Mouse (Mus musculus): Measurements from ENCODE around the gene Gpx1. TPM values are rescaled to one million over a fixed set of nuclear protein-coding genes. Genes with fewer than 3 reads are reported as not detected.
"Not testable (repeated sequence)": the region's sequence is repeated elsewhere in the genome, so short reads cannot be mapped to it uniquely, and the experiment has no call there.

Gpx1 gene
- total RNA-seq (2014; fragmentation: Nextera tagmentation) (1,807 and 1,840 TPM in 2 replicates), total RNA-seq (2017) (887 and 925 TPM in 2 replicates)

DNA sequence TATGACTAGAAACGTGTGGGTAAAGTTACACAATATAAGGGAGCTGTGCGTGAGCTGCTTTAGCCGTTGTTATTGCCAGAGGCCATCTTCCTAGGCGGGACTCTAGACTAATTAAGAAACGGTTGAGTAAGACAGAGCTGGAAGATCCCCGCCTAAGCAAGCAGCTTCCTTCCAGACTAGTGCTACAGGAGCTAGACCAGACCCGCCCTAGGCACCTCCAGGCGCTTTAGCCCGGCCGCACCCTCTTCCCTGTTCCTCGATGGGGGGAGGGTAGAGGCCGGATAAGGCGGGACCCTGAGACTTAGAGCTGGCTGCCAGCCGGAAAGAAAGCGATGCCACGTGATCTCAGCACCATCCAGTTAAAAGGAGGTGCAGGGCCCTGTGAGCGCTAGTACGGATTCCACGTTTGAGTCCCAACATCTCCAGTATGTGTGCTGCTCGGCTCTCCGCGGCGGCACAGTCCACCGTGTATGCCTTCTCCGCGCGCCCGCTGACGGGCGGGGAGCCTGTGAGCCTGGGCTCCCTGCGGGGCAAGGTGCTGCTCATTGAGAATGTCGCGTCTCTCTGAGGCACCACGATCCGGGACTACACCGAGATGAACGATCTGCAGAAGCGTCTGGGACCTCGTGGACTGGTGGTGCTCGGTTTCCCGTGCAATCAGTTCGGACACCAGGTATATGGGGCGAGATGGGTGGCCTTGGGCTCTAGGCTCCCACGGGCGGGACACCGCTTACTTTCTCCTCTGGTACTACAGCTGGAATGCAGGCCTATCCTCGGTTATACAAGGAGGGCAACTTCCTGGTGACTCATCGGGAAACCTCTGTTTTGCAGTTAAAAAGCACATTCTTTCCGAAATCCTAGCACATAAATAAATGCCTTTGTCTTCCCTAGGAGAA lies at the start of gene Gpx1:
Gpx1 (plus strand) TSS at position 18 of the 896 bp plus-strand sequence.
- peak; percentile 80 for ATAC-seq (replicated peaks; ENCODE audit: low FRiP score, low TSS enrichment, poor library complexity, severe bottlenecking)

DNA sequence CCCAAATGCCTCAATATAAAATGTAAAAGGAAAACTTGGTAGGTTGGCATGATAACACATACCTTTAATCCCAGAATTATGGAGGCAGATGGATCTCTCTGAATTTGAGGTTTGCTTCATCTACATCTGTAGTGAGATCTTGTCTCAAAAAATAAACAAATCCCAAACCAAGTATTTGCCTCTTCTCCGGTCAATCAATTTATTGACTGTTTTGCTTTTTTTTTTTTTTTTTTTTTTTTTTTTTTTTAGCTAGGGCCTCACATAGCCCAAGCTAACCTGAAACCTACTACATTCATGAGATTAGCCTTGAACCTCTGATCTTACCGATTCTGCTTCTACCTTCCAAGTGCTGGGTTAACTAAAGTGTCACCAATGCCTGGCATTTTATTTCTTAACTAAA lies 49.4 kb upstream of the Gpx1 start:
- ATAC-seq (replicated peaks; ENCODE audit: low FRiP score, low TSS enrichment, poor library complexity, severe bottlenecking), result no peak

DNA sequence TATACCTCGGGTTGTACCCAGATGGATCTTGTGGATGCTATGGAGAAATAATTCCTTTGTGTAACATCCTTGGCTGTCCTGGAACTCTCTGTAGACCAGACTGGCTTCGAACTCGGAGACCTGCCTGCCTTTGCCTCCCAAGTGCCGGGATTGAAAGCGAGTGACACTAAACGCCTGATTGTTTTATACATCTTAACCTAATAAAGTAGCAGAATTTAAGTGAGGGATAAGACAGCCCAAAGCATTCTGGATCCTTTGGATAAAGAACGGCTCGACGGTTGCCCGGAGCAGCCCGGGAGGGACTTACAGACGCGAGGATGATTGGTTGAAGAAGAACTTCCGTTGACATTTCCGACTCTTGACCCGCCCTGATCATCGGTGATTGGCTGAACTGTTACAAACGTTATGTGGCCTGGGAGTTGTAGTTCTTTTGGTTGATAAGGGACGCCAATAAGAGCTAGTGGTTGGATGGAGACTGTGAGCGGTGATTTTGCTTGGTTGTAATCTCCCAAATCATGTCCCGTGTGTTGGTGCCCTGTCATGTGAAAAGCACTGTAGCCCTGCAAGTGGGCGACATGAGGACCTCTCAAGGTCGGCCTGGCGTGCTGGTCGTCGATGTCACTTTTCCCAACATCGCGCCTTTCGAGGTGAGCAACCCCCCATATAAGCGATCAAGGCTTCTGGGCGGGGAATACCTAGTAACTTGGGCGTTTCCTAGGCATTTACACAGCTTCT lies 48.5 kb upstream of the Gpx1 start, which contains the start of gene Nicn1:
Nicn1 (plus strand) TSS at position 414 of the 735 bp plus-strand sequence.
- ATAC-seq (replicated peaks; ENCODE audit: low FRiP score, low TSS enrichment, poor library complexity, severe bottlenecking), result peak; percentile 99

DNA sequence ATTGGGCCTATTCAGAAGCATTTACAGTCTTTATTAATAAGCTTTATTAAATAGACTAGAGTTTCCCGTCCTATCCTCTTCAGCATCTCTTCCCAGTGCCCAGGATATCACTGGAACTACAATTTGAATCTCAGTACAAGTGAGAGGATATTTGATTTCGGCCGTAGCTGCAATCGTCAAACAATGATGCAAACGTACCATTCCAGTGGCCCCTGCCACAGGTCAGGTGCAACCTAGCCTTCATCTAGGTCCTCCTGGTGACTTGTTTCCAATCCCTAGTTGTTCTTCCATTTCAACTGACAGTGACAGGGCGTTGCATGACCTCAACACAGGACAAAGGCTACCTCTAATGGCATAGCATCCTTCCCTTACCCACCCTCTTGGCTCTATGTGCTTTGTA lies 47.9 kb upstream of the Gpx1 start:
- ATAC-seq (replicated peaks; ENCODE audit: low FRiP score, low TSS enrichment, poor library complexity, severe bottlenecking), result no peak

DNA sequence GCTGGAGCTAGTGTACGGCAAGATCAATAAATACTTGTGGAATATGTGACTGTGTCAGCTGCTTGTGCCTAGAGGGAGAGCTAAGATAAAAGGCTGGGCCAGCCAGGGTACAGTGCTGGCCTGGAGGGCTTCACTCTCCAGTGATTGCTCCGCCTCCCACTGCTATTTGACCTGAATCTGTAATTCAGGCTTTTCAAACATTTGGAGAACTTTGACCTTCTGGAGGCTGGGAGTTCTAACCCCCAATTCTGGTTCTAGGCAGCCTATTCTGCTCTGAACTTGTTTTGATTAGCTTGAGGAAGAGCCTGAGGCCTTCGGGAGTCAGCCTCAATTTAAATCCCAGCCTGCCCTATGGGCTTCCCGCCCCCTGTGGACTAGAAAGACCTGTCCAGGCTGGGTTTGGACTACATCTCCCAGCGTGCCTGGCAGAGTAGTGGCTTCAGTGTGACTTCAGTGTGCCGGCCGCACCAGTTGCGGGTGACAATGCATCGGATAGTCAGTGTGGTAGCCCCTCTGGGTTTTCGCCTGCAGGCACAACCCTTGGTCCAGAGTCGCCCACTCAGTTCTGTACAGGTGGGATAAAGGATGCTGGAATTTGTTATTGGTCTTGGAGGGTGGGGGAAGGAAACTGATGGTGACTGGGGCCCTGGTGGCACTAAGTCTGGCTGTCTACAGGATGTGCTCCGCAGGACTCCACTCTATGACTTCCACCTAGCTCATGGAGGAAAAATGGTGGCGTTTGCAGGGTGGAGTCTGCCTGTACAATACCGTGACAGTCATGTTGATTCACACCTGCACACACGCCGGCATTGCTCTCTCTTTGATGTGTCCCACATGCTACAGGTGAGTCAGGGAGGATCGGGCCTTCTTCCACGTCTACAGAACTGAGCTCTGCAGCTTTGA lies 42.0 kb upstream of the Gpx1 start, which contains the start of gene Amt:
Amt (plus strand) TSS at position 401 of the 903 bp plus-strand sequence.
- ATAC-seq (replicated peaks; ENCODE audit: low FRiP score, low TSS enrichment, poor library complexity, severe bottlenecking), result no peak

DNA sequence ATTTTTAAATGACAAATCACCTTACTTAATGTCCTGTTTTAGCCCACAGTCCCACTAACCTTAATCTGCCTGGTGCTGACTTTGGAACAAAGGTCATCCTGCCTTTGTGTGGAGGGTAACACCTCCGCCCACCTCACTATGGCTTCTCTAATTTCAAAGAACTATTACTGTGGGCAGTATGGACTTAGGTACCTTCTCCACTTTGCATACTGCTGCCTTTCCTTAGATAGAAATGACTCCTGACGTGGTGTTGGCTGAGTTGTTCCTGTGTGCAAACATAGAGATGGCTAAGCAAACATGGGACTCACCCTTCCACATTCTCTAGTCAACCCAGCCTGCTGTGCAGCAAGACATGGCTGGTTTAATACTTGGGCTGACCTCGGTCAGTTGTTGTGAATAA lies 36.9 kb upstream of the Gpx1 start:
- ATAC-seq (replicated peaks; ENCODE audit: low FRiP score, low TSS enrichment, poor library complexity, severe bottlenecking), result no peak

DNA sequence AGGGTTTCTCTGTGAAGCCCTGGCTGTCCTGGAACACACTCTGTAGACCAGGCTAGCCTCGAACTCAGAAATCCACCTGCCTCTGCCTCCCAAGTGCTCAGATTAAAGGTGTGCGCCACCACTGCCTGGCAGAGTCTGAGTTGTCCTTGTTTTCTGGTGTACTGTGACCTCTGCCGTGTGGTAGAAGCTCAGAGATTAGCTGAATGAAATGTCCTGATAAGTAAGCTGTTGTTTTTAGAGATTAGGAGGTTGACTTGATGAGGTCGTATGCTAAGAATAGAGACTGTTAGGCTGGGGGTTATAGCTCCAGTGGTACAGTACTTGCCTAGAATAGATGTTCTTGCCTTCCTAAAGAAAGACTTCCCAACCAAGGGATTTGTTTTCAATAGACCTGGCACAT lies 34.0 kb upstream of the Gpx1 start:
- ATAC-seq (replicated peaks; ENCODE audit: low FRiP score, low TSS enrichment, poor library complexity, severe bottlenecking), result peak; percentile 31; the same call in 1 of the 2 replicates

DNA sequence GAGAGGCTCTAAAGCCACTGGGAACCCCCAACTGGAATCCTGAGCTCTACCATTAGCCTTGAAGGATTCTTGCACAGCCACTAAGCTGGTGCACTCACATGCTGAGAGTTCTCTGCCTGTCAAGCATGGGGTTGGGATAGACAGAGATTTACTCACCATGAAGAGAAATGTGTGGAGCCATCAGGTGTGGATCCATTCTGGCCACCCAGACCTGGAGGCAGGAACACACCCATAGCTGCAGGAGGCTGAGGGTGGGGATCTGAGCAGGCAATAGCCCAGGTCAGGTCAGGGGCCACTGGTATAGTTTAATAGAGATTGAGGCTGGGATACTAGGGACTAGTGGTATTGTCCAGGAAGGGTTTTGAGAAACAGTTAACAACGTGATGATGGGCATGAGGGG lies 33.5 kb upstream of the Gpx1 start:
- ATAC-seq (replicated peaks; ENCODE audit: low FRiP score, low TSS enrichment, poor library complexity, severe bottlenecking), result 0 out of 2 replicates have a peak, but pooled peaks have one; percentile 1

DNA sequence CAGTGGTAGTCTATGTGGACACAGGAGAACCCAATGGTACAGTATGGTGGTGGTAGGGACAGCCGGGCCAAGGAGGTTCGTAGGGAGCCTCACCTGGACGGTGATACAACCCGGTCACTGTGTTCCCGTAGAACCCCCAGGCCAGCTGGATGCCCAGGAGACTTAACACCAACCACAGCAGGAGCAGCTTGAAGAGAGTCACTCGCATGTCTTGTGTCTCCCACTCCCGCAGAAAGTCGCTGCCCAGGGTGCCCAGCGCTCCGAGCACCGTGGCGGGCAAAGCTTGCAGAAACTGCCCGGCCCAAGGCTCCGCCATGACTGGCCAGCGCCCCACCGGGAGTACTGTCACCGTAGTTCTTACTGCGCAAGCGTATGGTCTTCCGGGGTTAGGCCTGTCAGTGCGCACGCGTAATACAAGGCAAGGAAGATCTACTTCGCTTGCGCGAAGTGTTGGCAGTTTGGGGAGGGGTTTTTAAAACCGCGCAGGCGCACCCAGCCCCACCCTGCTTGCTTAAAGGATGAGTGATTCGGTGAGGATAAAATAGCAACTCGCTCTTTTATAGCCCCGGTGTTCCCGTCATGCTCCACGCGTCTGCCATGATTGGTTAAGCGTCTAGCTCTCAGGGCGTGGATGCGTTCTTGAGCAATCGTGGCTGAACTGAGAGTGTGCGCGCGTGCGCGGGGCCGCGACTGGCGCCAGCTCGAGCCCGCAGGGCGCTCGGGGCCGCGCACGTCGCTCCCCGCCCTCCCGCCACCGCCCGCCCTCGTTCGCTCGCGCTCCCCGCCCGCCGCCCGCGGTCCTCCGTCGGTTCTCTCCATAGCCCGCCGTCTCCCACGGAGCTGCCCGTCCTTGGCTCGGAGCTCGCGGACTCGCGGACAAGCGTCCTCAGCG lies 32.8 kb upstream of the Gpx1 start, which contains the start of the genes Rhoa and Tcta:
Rhoa (plus strand) TSS at position 501 of the 892 bp plus-strand sequence.
Tcta (minus strand) TSS at position 532 of the 892 bp plus-strand sequence.
- ATAC-seq (replicated peaks; ENCODE audit: low FRiP score, low TSS enrichment, poor library complexity, severe bottlenecking), result peak; percentile 92

DNA sequence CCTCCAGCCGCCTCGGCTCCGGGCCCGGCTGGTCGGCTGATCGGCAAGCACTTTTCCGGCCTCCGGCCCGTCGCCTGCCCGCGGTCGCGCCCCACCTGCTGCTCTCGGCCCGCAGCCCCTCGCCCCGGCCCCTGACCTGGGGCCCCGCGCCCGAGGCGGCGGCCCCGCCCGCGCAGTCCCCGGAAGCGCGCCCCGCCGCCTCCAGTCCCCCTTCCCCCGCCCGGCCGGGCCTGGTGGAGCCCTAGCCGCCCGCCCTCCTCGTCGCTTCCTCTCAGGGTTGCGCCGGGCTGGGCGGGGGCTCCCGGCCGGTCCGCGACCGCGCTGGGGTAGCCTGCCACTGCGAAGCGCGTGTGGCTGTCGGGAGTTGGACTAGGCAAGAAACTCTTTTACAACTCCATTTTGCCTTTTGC lies 32.1 kb upstream of the Gpx1 start:
- ATAC-seq (replicated peaks; ENCODE audit: low FRiP score, low TSS enrichment, poor library complexity, severe bottlenecking), result peak; percentile 45

DNA sequence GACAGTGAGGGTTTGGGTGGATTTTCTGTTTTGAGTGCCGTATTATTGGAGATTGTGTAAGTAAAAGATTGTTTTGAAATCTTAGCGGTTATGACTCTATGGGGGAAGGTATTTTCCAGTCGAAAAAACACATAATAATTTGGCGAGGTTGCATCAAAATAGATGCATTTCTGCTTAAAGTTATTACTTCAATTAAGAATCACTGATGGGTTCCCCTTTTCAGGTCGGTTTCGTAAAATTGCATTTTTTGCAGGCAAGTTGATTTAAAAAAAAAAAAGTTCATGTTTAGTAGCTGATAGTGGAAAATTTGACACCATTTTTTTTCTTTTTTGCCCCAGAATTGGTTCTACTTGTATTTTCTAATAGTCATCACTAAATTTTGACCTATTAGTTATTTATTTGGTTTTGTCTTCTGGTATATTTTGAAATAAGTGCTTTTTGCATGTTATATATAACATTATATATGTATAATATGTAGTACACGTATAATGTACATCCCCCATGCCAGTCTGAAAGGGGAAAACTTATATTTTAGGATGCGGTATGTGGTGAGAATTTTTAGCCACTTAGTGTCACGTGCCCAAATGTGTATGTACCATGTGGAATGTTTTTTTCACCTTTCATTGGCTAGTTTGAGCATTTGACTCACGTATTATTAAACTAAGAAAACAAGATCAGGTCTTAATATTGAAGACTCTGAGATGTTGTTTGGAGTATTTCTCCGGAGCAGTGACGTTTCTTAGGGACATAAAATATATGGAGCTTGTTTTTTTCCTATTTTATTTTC lies 31.5 kb upstream of the Gpx1 start:
- ATAC-seq (replicated peaks; ENCODE audit: low FRiP score, low TSS enrichment, poor library complexity, severe bottlenecking), result no peak

DNA sequence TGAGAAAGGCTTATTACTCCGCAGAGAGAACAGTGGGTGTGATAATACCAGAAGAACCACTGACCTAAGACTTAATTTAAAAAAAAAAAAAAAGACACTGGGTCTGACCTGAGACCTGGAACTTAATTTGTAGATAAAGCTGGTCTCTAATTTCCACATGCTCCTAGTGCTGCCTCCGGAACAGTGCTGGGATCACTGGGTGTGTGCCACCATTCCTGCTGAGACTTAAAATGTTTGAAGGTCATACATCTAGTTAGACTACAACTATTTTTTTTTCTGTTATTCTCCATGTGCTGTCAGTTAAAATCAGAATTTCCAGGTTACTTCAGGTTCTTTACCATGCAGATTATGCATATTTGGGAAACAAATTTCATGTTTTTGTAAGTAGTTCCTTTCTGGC lies 30.6 kb upstream of the Gpx1 start:
- ATAC-seq (replicated peaks; ENCODE audit: low FRiP score, low TSS enrichment, poor library complexity, severe bottlenecking), result no peak

DNA sequence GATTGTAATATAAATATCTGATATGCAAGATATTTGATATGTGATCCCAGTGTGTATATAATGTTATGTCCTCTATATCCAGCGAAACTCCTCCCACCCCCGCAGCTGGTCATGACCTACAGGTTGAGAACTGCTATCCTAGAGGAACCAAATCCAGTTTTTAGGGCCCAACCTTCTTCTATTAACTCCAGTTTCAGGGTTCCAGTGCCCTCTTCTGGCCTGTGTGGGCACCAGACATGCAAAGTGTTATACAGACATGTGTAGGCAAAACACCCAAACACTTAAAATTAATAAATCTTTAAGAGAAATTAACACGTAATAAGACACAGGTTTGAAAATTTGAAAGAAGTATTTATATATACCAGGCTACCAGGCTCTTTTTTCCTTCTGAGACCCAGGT lies 21.1 kb upstream of the Gpx1 start:
- ATAC-seq (replicated peaks; ENCODE audit: low FRiP score, low TSS enrichment, poor library complexity, severe bottlenecking), result 0 out of 2 replicates have a peak, but pooled peaks have one; percentile 37

DNA sequence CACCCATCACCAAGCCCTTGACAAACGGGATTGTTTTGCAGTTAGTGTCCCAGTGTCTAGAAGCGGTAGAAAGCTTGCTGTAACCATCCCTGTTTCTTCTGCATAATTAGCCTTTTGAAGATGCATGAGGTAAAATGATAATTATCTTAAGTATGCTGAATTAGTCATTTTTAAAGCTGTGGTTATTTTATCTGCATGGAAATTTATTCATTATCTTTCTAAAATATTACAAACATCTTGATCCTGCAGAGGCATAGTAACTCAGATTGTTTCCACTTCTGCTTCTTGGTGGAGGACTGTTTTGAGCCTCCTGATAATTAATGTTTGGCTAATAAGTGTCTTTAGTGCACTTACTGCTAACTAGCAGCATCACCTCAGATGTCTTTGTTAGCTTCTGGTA lies 20.2 kb upstream of the Gpx1 start:
- no peak for ATAC-seq (replicated peaks; ENCODE audit: low FRiP score, low TSS enrichment, poor library complexity, severe bottlenecking)

DNA sequence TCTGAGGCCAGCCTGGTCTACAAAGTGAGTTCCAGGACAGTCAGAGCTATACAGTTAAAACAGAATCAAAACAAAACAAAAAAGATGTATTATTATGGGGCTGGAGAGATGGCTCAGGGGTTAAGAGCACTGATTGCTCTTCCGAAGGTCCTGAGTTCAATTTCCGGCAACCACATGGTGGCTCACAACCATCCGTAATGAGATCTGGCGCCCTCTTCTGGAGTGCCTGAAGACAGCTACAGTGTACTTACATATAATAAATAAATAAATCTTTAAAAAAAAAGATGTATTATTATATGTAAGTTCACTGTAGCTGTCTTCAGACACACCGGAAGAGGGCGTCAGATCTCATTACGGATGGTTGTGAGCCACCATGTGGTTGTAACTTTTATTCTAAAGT lies 16.6 kb upstream of the Gpx1 start:
- ATAC-seq (replicated peaks; ENCODE audit: low FRiP score, low TSS enrichment, poor library complexity, severe bottlenecking), result not testable (repeated sequence)

DNA sequence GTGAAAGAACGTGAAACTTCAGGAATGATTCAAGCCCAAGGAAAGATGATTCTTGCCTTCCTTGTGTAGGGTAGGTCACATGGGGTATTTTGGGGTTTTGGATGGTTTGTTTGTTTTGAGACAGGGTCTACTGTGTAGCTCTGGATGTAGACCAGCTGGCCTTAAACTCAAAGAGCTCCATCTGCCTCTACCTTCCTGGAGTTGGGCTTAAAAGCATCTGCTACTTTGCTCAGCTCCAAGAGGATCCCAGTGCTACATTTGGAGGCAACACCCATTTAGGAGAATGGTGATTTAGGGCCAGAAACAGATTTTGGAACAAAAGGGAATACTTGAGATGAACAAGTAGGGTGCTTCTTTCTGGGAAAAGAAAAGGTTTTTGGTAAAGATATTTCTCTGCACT lies 13.9 kb upstream of the Gpx1 start:
- ATAC-seq (replicated peaks; ENCODE audit: low FRiP score, low TSS enrichment, poor library complexity, severe bottlenecking), result no peak

DNA sequence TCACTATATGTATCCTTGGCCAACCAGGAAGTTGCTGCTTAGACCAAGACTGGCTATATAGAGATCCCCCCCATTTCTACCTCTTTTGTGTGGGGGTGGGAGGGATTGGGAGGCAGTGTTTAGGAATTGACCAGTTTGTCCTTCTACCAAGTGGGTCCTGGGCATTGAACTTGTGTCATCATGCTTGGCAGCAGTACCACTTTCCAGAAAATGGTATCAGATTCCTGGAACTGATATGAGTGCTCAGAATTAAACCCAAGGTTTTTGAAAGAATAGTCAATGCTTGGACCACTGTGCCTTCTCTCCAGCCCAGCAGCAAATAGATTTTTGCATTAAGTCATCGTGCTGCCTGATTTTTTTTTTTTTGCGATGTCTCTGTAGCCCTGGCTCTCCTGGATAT lies 12.9 kb upstream of the Gpx1 start:
- no peak for ATAC-seq (replicated peaks; ENCODE audit: low FRiP score, low TSS enrichment, poor library complexity, severe bottlenecking)

Data from megakaryocyte-erythroid progenitor cell, adult 5-6 weeks (primary cell).